Mouse (Mus musculus): ENCODE results near the gene Cyb561a3. TPM values are rescaled to one million over a fixed set of nuclear protein-coding genes. Genes with fewer than 3 reads are reported as not detected.

Gene Cyb561a3
- polyA plus RNA-seq, 1 experiment from 2014 or later, result 22.6 TPM

DNA sequence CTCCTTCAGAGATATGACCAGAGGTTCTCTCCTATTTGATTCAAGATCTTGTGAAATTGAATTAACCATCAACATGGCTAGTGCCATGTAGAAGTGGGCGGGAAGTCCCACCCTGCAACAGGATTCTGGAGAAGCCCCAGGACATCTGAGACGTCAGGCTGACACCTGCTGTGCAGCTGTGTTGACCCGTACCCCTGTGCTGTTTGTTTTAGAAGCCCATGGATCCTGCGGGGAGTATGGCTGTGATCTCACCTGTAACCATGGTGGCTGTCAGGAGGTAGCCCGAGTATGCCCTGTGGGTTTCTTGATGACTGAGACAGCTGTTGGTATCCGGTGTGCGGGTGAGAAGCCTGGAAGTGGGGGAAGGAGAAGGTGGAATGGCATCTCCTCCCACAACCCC lies 60.9 kb downstream of the Cyb561a3 start:
- Histone ChIP-seq H3K27ac (ENCODE audit: low read length) (no peak overlapping the region), H3K4me3 (replicated peaks; ENCODE audit: low read length) (no peak overlapping the region), H3K9me3 (replicated peaks; ENCODE audit: control insufficient read depth, low read length) (no peaks in the 10 kb centered on the region), H3K27me3 (ENCODE audit: control insufficient read depth, insufficient read depth, low read length) (no peaks in the 10 kb centered on the region; the same call in 1 of the 2 replicates), H3K36me3 (ENCODE audit: control insufficient read depth, insufficient read depth, low read length) (no peaks in the 10 kb centered on the region), H3K9ac (ENCODE audit: low read length) (no peak overlapping the region), H3K4me1 (ENCODE audit: control insufficient read depth, insufficient read depth, low read length) (peaks cover 15% of the 10 kb centered on the region), H3K4me2 (ENCODE audit: low read depth, low read length) (no peak overlapping the region)
- no peak for ATAC-seq (ENCODE audit: insufficient read depth, low FRiP score)
- 60% methylated on average over 7 of the region's 7 CpGs for WGBS

GRCm38 (mm10) chr19:10640080-10640479 lies 63.1 kb downstream of the Cyb561a3 start:
- Histone ChIP-seq H3K9me3 (replicated peaks; ENCODE audit: control insufficient read depth, low read length) (no peaks in the 10 kb centered on the region), H3K4me1 (ENCODE audit: control insufficient read depth, insufficient read depth, low read length) (peaks cover 4% of the 10 kb centered on the region; the same call in 1 of the 2 replicates), H3K4me3 (replicated peaks; ENCODE audit: low read length) (no peak overlapping the region), H3K36me3 (ENCODE audit: control insufficient read depth, insufficient read depth, low read length) (no peaks in the 10 kb centered on the region), H3K27me3 (ENCODE audit: control insufficient read depth, insufficient read depth, low read length) (no peaks in the 10 kb centered on the region; the same call in 1 of the 2 replicates), H3K9ac (ENCODE audit: low read length) (no peak overlapping the region), H3K4me2 (ENCODE audit: low read depth, low read length) (no peak overlapping the region), H3K27ac (ENCODE audit: low read length) (no peak overlapping the region)
- no peak for ATAC-seq (ENCODE audit: insufficient read depth, low FRiP score)
- WGBS, result 8% methylated on average over 5 of the region's 5 CpGs

DNA sequence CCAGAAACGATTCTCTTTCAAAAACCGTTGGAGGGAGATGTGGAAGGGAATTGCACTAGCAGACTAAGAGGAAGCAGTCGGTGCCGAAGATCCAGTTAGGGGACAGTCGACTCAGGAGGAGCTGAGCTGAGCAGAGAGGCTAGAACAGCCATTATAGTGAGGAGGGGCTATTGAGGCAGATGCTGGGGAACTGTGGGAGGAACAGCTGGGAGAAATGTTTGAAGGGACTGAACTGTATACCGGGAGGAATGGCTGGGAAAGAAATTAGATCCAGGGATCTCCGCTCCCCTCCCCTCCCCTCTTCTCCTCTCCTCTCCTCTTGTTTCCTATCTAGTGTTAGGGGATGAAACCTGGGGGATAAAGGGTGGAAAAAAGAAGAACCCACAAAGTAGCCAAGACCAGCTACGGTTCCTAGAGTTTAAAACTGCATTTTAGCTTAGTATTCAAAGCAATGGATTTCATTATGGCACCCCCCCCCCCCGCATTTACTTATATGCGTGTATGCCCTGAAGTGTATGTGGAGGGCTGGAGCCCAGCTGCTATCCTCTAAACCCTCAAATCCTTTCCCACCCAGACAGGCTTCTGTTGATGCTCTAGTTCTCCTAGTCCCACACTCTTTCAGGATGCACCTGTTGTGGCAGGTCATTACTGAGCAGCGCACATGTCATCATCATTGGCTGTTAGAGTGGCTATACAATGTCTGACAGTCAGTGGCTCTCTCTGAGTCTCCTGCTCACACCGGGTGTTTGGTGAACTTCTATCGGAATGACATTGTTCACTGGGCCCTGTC lies 63.8 kb downstream of the Cyb561a3 start:
- no peaks in the 10 kb centered on the region; the same call in 1 of the 2 replicates for H3K27me3 ChIP-seq (ENCODE audit: control insufficient read depth, insufficient read depth, low read length)
- no peaks in the 10 kb centered on the region for H3K36me3 ChIP-seq (ENCODE audit: control insufficient read depth, insufficient read depth, low read length)
- H3K4me3 ChIP-seq (replicated peaks; ENCODE audit: low read length), result no peak overlapping the region
- H3K4me1 ChIP-seq (ENCODE audit: control insufficient read depth, insufficient read depth, low read length), result no peaks in the 10 kb centered on the region; the same call in 1 of the 2 replicates
- no peak for ATAC-seq (ENCODE audit: insufficient read depth, low FRiP score)
- 49% methylated on average over 13 of the region's 13 CpGs for WGBS
- no peak overlapping the region for H3K4me2 ChIP-seq (ENCODE audit: low read depth, low read length)
- no peak overlapping the region for H3K9ac ChIP-seq (ENCODE audit: low read length)
- H3K27ac ChIP-seq (ENCODE audit: low read length), result no peak overlapping the region
- no peaks in the 10 kb centered on the region for H3K9me3 ChIP-seq (replicated peaks; ENCODE audit: control insufficient read depth, low read length)

Other genes with a start within 250 kb of the Cyb561a3 start
- gene Syt7, start 188.1 kb upstream of the Cyb561a3 start, polyA plus RNA-seq (2015; fragmentation: Nextera tagmentation; extraction: Ambion mirVana), result 0.84 TPM in 2 replicates
- 0.32 and 0.41 TPM in 2 replicates for gene Lrrc10b, start 119.7 kb upstream of the Cyb561a3 start, polyA plus RNA-seq (2015; fragmentation: Nextera tagmentation; extraction: Ambion mirVana)
- 0.31 TPM in 1 of 2 replicates, not detected in the other for gene Ppp1r32, start 94.2 kb upstream of the Cyb561a3 start, polyA plus RNA-seq (2015; fragmentation: Nextera tagmentation; extraction: Ambion mirVana)
- 39.2 and 41.0 TPM in 2 replicates for gene Cpsf7, start 51.9 kb upstream of the Cyb561a3 start, polyA plus RNA-seq (2015; fragmentation: Nextera tagmentation; extraction: Ambion mirVana)
- gene Sdhaf2, start 51.0 kb upstream of the Cyb561a3 start, polyA plus RNA-seq (2015; fragmentation: Nextera tagmentation; extraction: Ambion mirVana), result 50.6 and 53.1 TPM in 2 replicates
- 28.9 and 29.8 TPM in 2 replicates for gene Tmem216, start 20.9 kb upstream of the Cyb561a3 start, polyA plus RNA-seq (2015; fragmentation: Nextera tagmentation; extraction: Ambion mirVana)
- gene Tmem138, start 190 bp downstream of the Cyb561a3 start, polyA plus RNA-seq (2015; fragmentation: Nextera tagmentation; extraction: Ambion mirVana), result 24.6 and 25.0 TPM in 2 replicates
- gene Ddb1, start 28.2 kb downstream of the Cyb561a3 start, polyA plus RNA-seq (2015; fragmentation: Nextera tagmentation; extraction: Ambion mirVana), result 317 and 357 TPM in 2 replicates
- gene Tkfc, start 28.5 kb downstream of the Cyb561a3 start, polyA plus RNA-seq (2015; fragmentation: Nextera tagmentation; extraction: Ambion mirVana), result 19.3 and 19.4 TPM in 2 replicates
- 1.2 and 2.0 TPM in 2 replicates for gene Vwce, start 57.0 kb downstream of the Cyb561a3 start, polyA plus RNA-seq (2015; fragmentation: Nextera tagmentation; extraction: Ambion mirVana)
- gene Pga5, start 100.9 kb downstream of the Cyb561a3 start, polyA plus RNA-seq (2015; fragmentation: Nextera tagmentation; extraction: Ambion mirVana), result 139 and 218 TPM in 2 replicates
- gene Vps37c, start 111.6 kb downstream of the Cyb561a3 start, polyA plus RNA-seq (2015; fragmentation: Nextera tagmentation; extraction: Ambion mirVana), result 48.7 and 60.3 TPM in 2 replicates
- gene Cd5, start 161.8 kb downstream of the Cyb561a3 start, polyA plus RNA-seq (2015; fragmentation: Nextera tagmentation; extraction: Ambion mirVana), result 3.3 and 3.8 TPM in 2 replicates

All from stomach, embryonic 16.5 days (tissue).